Mouse (Mus musculus) ES-CJ7 (cell line): ENCODE results near the gene Gse1.

Experiments used
- DNase-seq: peaks from one replicate; pipeline ENCODE4 v3.0.0; 2011; ENCODE audit warnings: low read depth, low spot score

Gene Gse1

GRCm38 (mm10) chr8:120494903-120495302 is 266.6 kb downstream of the Gse1 start:
- no peak for DNase-seq

- DNase-seq, result no peak
Observed at GRCm38 (mm10) chr8:120495461-120495860, 267.2 kb downstream of the Gse1 start.

GRCm38 (mm10) chr8:120496478-120496877 is 268.2 kb downstream of the Gse1 start:
- DNase-seq, result no peak

GRCm38 (mm10) chr8:120497503-120497946 is 269.3 kb downstream of the Gse1 start:
- DNase-seq, result no peak

- DNase-seq, result no peak
Observed at GRCm38 (mm10) chr8:120498349-120498831, 270.1 kb downstream of the Gse1 start.

GRCm38 (mm10) chr8:120498926-120499605 is 270.8 kb downstream of the Gse1 start:
- DNase-seq, result no peak

- DNase-seq, result no peak
Observed at GRCm38 (mm10) chr8:120500701-120501261, 272.5 kb downstream of the Gse1 start.

GRCm38 (mm10) chr8:120501426-120501825 is 273.2 kb downstream of the Gse1 start:
- no peak for DNase-seq

- DNase-seq, result no peak
Observed at GRCm38 (mm10) chr8:120502428-120502827, 274.2 kb downstream of the Gse1 start.

GRCm38 (mm10) chr8:120504251-120505081 is 276.2 kb downstream of the Gse1 start:
- DNase-seq, result no peak

GRCm38 (mm10) chr8:120505082-120505511 is 276.8 kb downstream of the Gse1 start:
- no peak for DNase-seq

GRCm38 (mm10) chr8:120505619-120506310 is 277.5 kb downstream of the Gse1 start:
- no peak for DNase-seq

GRCm38 (mm10) chr8:120506562-120506961 is 278.3 kb downstream of the Gse1 start:
- no peak for DNase-seq

- DNase-seq, result no peak
Observed at GRCm38 (mm10) chr8:120507290-120507689, 279.0 kb downstream of the Gse1 start.

- DNase-seq, result peak; percentile 98
Observed at GRCm38 (mm10) chr8:120509136-120510034, 281.1 kb downstream of the Gse1 start.

GRCm38 (mm10) chr8:120510035-120510416 is 281.8 kb downstream of the Gse1 start:
- peak; percentile 90 for DNase-seq

GRCm38 (mm10) chr8:120510863-120511457 is 282.7 kb downstream of the Gse1 start:
- DNase-seq, result peak; percentile 62

- no peak for DNase-seq
Observed at GRCm38 (mm10) chr8:120511737-120512136, 283.5 kb downstream of the Gse1 start.

- DNase-seq, result no peak
Observed at GRCm38 (mm10) chr8:120512326-120512725, 284.1 kb downstream of the Gse1 start.

GRCm38 (mm10) chr8:120513145-120513544 is 284.9 kb downstream of the Gse1 start:
- peak; percentile 83 for DNase-seq
